In genomic region chr4:40049086-40049485, GRCm38 (mm10) we compare ENCODE assay signal across 26 mouse cellular contexts.
A peak's percentile ranks its signal among the peaks of the same experiment; 100 is the strongest.
DNase-seq lines count a peak whose midpoint lies in the region; ATAC-seq and TF ChIP-seq lines count a peak whose summit lies in the region.
"Had no signal": no experiment of that assay in that cellular context is flagged by ENCODE, and none has a peak within 500 bp of the region (broad histone marks: within the 10 kb centered on the region; RNA-seq: fewer than 3 reads in every experiment).

No protein-coding gene starts in this region.

- no peak overlapping the region for H3K4me3 ChIP-seq in midbrain, postnatal 0 days (ENCODE audit: low read depth, low read length)
- H3K4me3 ChIP-seq in midbrain, embryonic 15.5 days = no peak overlapping the region
- H3K4me3 ChIP-seq: embryonic facial prominence, embryonic 13.5 days; erythroblast, embryonic 14.5 days; forebrain, embryonic 12.5 days; limb, embryonic 12.5 days; midbrain, embryonic 10.5 days; neural tube, embryonic 13.5 days; stomach, embryonic 15.5 days had no signal

- H3K9ac ChIP-seq in midbrain, postnatal 0 days (replicated peaks; ENCODE audit: low read length, poor library complexity, severe bottlenecking) = no peak overlapping the region
- no peak overlapping the region for H3K9ac ChIP-seq in midbrain, embryonic 15.5 days
- H3K9ac ChIP-seq: embryonic facial prominence, embryonic 13.5 days; forebrain, embryonic 12.5 days; limb, embryonic 12.5 days; liver, postnatal 0 days; neural tube, embryonic 13.5 days; stomach, embryonic 15.5 days had no signal

- 54% methylated on average over 6 of the region's 6 CpGs for WGBS in midbrain, postnatal 0 days
- WGBS in midbrain, embryonic 15.5 days = 68% methylated on average over 6 of the region's 6 CpGs

- DNase-seq in cerebellum, postnatal 10 days = peak; percentile 59 to 70
- no peak for DNase-seq in cerebellum, adult 11 months
- DNase-seq in heart, adult 11 months = peak; percentile 68
- DNase-seq in heart, postnatal 14 days = no peak
- DNase-seq in midbrain, postnatal 0 days (ENCODE audit: low spot score) = peak; percentile 51
- DNase-seq in kidney, postnatal 10 days = no peak
- DNase-seq: adrenal gland, postnatal 10 days; cerebellum, adult 9-10 months; gastrocnemius, postnatal 36 days; heart, postnatal 36 days; kidney, adult 2 months; kidney, postnatal 14 days; liver, postnatal 0 days; right cerebral cortex, adult 18-20 months; thymus, postnatal 25 days had no signal

- no peaks in the 10 kb centered on the region for H3K36me3 ChIP-seq in midbrain, postnatal 0 days (ENCODE audit: insufficient read depth, low read length)
- no peaks in the 10 kb centered on the region for H3K36me3 ChIP-seq in midbrain, embryonic 15.5 days (replicated peaks)
- H3K36me3 ChIP-seq: embryonic facial prominence, embryonic 13.5 days; forebrain, embryonic 12.5 days; limb, embryonic 12.5 days; midbrain, embryonic 10.5 days; neural tube, embryonic 13.5 days; stomach, embryonic 15.5 days had no signal

- no peak for ATAC-seq in midbrain, postnatal 0 days (ENCODE audit: low FRiP score)
- ATAC-seq in midbrain, embryonic 15.5 days (replicated peaks) = no peak
- ATAC-seq: liver, postnatal 0 days; lung, postnatal 0 days had no signal

- H3K4me1 ChIP-seq in midbrain, postnatal 0 days (ENCODE audit: insufficient read depth, low read length) = no peaks in the 10 kb centered on the region
- no peaks in the 10 kb centered on the region for H3K4me1 ChIP-seq in midbrain, embryonic 15.5 days
- H3K4me1 ChIP-seq: embryonic facial prominence, embryonic 13.5 days; forebrain, embryonic 12.5 days; midbrain, embryonic 10.5 days; stomach, embryonic 15.5 days had no signal

- H3K4me2 ChIP-seq in midbrain, postnatal 0 days (ENCODE audit: low read depth, low read length, poor library complexity, severe bottlenecking) = no peak overlapping the region
- H3K4me2 ChIP-seq in midbrain, embryonic 15.5 days = no peak overlapping the region
- H3K4me2 ChIP-seq: embryonic facial prominence, embryonic 13.5 days; forebrain, embryonic 12.5 days; limb, embryonic 12.5 days; liver, embryonic 11.5 days; neural tube, embryonic 13.5 days; stomach, embryonic 15.5 days had no signal

- no peak for TF ChIP-seq CTCF in midbrain, postnatal 0 days (IDR thresholded peaks at IDR 0.05)

- no peaks in the 10 kb centered on the region for H3K27me3 ChIP-seq in midbrain, postnatal 0 days (ENCODE audit: insufficient read depth, low read length)
- no peaks in the 10 kb centered on the region for H3K27me3 ChIP-seq in midbrain, embryonic 15.5 days (replicated peaks)
- H3K27me3 ChIP-seq: embryonic facial prominence, embryonic 13.5 days; forebrain, embryonic 12.5 days; limb, embryonic 12.5 days; neural tube, embryonic 13.5 days; stomach, embryonic 15.5 days had no signal

- intact Hi-C loops in heart, postnatal 14 days (cut with DNase I) = no loop called here

- H3K27ac ChIP-seq in midbrain, postnatal 0 days (ENCODE audit: low read depth, low read length) = no peak overlapping the region
- no peak overlapping the region for H3K27ac ChIP-seq in midbrain, embryonic 15.5 days
- H3K27ac ChIP-seq: embryonic facial prominence, embryonic 13.5 days; forebrain, embryonic 12.5 days; limb, embryonic 12.5 days; macrophage; midbrain, embryonic 10.5 days; neural tube, embryonic 13.5 days; stomach, embryonic 15.5 days had no signal

- no peaks in the 10 kb centered on the region for H3K9me3 ChIP-seq in midbrain, postnatal 0 days (ENCODE audit: low read length)
- no peaks in the 10 kb centered on the region for H3K9me3 ChIP-seq in midbrain, embryonic 15.5 days
- H3K9me3 ChIP-seq: embryonic facial prominence, embryonic 13.5 days; forebrain, embryonic 12.5 days; limb, embryonic 12.5 days; neural tube, embryonic 13.5 days; stomach, embryonic 15.5 days had no signal

Comparison
In these comparisons a context has a peak if more than half of its experiments do, and no peak if none do; other contexts are left out.
1. DNase-seq: peak in cerebellum, postnatal 10 days (2 of 2), heart, adult 11 months (single experiment) and midbrain, postnatal 0 days (single experiment); none in cerebellum, adult 11 months (single experiment), heart, postnatal 14 days (0 of 2) and kidney, postnatal 10 days (single experiment).